Mouse (Mus musculus): ENCODE results near the gene Sh3d21.
"Not testable (repeated sequence)": the region's sequence is repeated elsewhere in the genome, so short reads cannot be mapped to it uniquely, and the experiment has no call there.

Gene Sh3d21

DNA sequence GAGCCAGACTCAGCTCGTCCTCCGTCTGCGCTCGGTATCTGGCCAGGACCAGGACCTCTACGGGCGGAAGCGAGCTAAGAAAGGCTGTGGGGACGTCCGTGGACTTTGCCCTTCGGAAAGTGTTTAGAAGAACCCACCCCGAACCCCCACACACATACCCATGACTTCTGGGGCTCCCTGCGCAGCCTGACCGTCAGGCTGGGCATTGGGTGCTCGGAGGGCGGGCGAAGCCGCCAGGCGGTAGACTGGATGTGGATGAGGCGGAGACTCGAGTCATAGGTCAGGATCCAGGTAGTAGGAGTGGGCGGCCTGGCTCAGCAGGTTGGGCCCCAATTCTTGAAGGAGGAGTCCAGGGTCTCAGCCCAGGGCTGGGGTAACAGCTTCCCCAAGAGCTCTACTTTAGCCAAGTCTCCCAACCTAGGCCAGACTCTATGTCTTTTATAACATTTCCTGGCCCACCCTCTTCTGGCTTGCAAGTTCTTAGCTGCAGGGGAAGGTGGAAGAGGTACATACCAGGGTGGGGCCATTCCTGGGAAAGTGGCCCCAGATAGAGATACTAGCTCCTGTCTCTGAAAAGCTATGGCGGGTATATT, at the start of gene Sh3d21:
Gene Sh3d21, minus strand, starts transcription at position 425 of the 593 bp plus-strand sequence.
- no peak for DNase-seq

GRCm38 (mm10) chr4:126207081-126207480, 43.8 kb upstream of the Sh3d21 start:
- no peak for DNase-seq

- no peak for DNase-seq
Measured at GRCm38 (mm10) chr4:126205386-126205785, 42.1 kb upstream of the Sh3d21 start.

DNA sequence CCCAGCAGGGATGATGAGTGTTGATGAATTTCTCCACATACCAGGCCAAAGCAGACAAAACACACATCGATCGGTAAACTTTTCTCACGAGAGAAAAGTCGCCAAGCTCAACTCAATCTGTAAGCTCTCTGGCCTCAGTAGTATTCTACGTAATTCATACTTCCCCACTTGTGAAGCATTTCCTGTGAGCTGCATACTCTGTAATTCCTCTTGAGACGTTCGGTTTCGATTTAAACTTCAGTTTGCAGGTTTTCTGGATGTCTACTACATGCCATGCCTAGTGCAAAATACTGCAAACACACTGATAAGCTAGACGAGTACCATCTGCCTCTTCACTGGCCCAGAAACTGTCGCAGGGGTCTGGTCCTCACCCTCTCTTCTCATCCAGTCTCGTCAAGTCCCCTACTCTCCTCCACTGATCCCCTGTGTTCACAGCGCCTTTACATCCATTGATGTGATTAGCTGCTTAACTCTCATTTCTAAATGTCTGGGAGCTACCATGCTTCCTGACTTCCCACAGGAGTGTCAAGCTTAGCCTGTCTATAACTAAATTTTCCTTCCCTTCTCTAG, 41.5 kb upstream of the Sh3d21 start:
- no peak for DNase-seq

DNA sequence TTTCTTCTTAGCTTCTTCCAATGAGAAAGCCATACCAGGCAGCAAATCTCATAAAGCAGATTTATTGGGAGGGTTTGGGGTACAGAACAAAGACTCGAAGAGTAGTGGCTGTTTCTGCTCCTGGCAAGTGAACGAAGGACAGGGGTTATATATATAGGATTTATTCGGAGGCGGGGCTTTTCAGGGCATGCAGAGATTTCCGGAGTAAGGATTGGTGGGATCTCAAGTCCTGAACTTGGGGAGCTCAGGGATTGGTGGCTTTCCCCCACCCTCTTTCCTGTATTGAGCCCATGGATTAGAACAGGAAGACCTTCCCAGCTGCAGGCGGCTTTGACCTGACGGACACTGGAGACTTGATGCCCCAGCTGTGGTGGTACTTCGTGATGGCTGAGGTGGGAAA, 40.7 kb upstream of the Sh3d21 start:
- DNase-seq = no peak

- no peak for DNase-seq
Measured at GRCm38 (mm10) chr4:126203336-126203895, 40.1 kb upstream of the Sh3d21 start.

GRCm38 (mm10) chr4:126202303-126203181, 39.3 kb upstream of the Sh3d21 start, which contains the start of gene Thrap3:
Thrap3 (minus strand) TSS chr4:126202760.
- DNase-seq = peak; percentile 97

DNA sequence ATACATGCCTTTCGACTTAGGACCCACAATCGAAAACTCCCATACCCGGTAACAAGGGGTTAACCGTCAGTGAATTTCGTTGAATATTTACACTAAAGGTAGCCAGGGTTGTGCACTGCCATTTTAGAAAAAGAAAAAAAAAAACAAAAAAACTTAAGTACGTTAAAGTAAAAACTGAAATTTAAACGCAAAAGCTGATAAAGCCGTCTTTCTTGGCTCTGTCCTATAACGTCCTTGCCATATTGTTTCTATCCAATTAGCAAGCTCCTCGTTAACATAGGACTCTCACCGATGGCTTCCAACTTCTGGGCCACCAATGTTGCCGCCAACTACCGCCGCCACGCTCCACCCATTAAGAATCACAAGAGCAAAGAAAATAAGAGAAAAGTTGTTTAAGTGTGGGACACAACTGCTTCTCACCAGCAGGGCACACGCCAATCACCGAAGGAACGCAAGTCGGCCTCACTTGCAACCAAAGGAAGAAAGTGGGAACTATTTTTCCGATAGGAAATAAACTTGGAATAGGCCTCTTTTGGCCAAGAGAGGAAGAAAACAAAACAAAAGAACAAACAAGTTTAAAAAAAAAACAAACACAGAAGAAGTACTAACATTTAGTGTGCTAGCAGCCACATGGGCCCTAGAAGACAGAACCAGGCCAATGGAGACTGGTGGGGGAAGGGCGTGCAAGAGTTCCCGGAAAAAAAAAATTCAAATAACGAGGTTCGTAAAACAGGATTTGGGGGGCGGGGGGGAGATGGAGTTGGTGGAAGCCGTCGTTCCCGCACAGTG, 38.4 kb upstream of the Sh3d21 start:
- peak; percentile 68 for DNase-seq

- DNase-seq = no peak
Measured at GRCm38 (mm10) chr4:126200656-126201055, 37.4 kb upstream of the Sh3d21 start.

DNA sequence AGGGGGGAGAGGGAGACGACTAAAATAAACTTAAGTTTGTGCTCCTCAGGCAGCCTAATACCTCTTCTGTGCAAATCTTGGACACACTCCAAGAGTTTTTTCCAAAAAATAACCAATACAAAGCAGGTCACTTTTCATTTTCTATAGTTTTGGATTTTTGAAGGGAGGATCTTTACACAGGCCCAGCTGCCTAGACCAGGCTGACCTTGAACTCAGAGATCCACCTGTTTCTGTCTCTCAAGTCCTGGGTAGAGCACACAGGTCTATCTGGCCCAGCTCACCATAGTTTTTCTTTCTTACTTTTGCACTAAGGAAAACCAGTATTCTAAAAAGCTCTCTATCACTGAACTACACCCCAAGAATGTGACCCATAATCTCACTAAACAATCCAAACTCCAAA, 36.7 kb upstream of the Sh3d21 start:
- DNase-seq = no peak

GRCm38 (mm10) chr4:126199556-126199955, 36.3 kb upstream of the Sh3d21 start:
- no peak for DNase-seq

GRCm38 (mm10) chr4:126197485-126197884, 34.2 kb upstream of the Sh3d21 start:
- no peak for DNase-seq

DNA sequence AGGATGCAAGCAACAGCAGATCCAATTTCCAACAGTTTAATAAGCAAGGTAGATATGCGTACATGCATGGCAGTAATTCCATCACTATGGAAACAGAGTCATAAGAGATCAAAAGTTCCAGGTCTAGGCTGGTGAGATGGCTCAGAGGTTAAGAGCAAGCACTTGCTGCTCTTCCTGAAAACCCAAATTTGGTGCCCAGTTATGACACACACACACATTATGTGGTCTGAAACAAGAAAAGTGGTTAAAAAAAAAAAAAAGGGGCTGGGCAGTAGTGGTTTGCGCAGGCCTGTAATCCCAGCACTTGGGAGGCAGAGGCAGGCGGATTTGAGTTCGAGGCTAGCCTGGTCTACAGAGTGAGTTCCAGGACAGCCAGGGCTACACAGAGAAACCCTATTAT, 31.6 kb upstream of the Sh3d21 start:
- DNase-seq = no peak

DNA sequence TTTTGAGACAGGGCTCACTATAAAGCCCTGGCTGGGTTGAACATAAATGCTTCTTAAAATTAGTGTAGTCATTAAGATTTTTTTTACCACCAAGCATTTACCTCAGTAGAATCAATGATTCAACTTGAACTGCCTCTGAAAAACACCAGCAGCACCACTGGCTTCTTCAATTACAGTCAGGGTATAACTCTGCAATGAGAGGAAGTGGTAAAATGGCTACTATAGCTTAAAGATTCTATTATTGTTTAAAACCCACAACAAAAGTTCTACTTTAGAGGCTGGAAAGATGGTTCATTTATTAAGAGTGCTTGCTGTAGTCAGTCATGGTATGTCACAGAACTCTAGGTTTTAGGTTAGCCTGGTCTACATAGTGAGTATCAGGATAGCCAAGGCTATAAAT, 30.9 kb upstream of the Sh3d21 start:
- DNase-seq = no peak

DNA sequence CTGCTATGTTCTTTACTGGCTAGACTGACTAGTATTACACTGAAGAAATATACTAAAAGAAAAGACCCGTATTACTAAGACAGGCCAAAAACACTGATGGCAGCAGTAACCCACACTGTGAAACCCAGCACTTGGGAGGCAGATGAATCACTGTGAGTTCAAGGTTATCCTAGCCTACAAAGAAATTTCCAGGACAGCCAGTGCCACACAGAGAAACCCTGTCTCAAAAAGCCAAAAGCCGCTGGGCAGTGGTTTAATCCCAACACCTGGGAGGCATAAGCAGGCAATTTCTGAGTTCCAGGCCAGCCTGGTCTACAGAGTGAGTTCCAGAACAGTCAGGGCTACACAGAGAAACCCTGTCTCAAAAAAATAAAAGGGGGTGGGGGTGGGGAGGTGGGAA, 27.3 kb upstream of the Sh3d21 start:
- no peak for DNase-seq

- DNase-seq = no peak
Measured at GRCm38 (mm10) chr4:126187096-126187495, 23.8 kb upstream of the Sh3d21 start.

DNA sequence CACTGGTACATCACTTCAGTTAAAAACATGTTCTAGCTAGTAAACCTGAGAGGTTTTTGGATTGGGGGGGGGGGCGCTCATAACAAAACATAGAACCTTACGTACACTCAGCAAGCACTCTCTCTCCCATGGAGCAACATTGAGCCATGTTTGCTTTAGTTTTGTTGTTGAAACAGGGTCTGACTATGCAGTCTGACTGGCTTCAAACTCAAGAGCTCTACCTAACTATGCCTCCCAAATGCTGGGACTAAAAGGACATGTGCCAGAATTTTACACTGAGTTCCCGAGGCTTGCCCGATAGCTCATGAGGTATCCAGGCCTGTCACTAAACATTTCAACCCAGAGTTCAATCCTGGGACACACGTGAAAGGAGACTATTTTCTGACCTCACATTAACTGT, 19.7 kb upstream of the Sh3d21 start:
- no peak for DNase-seq

GRCm38 (mm10) chr4:126181170-126181957, 18.1 kb upstream of the Sh3d21 start:
- peak; percentile 57 for DNase-seq

DNA sequence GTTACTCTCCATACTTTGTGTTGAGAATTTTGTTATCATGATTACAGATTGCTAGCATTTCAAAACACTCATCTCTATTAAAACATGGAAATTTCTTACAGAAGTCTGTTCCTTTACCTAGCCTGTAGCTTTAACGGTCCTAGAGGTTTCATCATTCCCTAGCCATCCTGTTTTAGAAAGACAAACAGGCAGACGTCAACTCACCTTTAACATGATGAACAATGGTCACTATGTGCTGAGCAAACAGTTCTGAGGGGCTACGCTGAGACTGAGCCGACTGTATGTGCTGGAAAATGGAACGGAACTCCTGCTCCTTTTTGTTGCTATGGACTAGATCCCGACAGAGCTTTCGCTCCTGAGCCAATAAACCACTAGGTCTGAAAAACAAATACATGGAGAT, 12.7 kb upstream of the Sh3d21 start:
- not testable (repeated sequence) for DNase-seq

GRCm38 (mm10) chr4:126173800-126174199, 10.5 kb upstream of the Sh3d21 start:
- no peak for DNase-seq

GRCm38 (mm10) chr4:126170737-126171136, 7.4 kb upstream of the Sh3d21 start:
- not testable (repeated sequence) for DNase-seq

GRCm38 (mm10) chr4:126168851-126169250, 5.6 kb upstream of the Sh3d21 start:
- DNase-seq = no peak

Measured in thymus, postnatal 4 days (tissue).